Mouse (Mus musculus) brain, embryonic 14.5 days (tissue): ENCODE results near the gene Rassf1.

Experiments
- CTCF ChIP-seq: fragments of 200-500 bp; IDR thresholded peaks from 2 replicates; pipeline ENCODE4 v1.5.1; 2012; ENCODE audit warnings: inconsistent platforms, mild to moderate bottlenecking, moderate library complexity, borderline replicate concordance; ENCODE audit not compliant: insufficient read depth, insufficient read length; ENCODE audit errors: extremely low read depth
- POLR2A ChIP-seq: fragments of 200-500 bp; IDR thresholded peaks from 2 replicates; pipeline ENCODE4 v1.6.1; 2012; ENCODE audit warnings: mild to moderate bottlenecking, inconsistent platforms, borderline replicate concordance; ENCODE audit not compliant: poor library complexity, insufficient read depth, insufficient read length, severe bottlenecking; ENCODE audit errors: extremely low read depth

DNA sequence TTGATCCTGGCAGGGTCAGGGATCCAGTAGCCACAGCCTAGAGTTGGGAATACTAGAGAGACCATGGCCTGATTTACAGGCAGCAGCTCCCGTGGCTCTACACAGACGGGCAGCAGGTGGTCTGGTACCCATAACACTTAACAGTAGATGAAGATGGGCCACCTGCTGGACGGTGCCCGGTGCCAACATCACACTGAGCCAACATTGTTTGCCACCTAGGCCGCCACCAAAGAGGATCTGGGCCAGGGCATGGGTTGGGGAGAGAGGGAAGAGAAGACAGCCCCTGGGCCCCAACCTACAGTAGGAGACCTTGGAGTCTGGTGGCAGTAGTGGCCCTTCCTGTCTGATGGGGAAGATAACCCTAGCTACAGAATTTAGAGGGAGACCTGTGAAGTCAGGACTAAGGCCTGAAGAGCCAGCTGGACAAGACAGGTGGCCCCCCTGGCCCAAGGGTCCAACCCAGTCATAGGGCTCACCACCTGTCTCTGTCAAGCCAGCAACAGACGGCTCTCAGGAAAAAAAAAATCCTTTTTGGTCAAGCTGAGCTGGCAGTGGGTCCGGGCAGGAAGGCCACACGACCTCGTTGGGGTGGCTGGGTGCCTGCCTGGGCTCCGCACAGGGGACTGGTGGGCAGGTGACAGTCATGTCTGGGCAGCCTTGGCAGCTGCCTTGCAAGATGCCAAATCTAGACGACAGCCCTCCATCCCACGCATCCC is 49.1 kb upstream of the Rassf1 start:
- no peak for TF ChIP-seq POLR2A
- TF ChIP-seq CTCF = no peak
